8 mouse cellular contexts compared by ENCODE assay signal in the genomic region with DNA sequence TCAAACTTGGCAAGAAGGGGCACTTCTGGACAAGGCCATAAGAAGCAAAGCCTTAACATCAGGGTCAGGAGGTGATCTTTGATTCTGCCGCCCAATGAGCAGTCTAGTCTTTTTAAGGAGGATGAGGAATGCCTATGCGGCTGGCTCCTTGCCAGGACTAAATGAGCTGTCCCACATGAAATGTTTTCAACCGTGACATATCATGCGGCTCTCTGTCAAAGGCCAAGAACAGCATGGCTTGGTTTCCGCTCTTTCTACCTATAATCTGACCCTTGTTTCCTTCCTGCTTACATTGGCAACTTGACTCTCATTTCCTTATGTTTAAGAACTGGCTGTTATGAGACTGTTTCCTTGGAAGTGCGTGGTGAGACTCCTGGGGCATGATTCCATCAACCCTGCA. TPM values are rescaled to one million over a fixed set of nuclear protein-coding genes. Genes with fewer than 3 reads are reported as not detected.
DNase-seq lines count a peak whose midpoint lies in the region; ATAC-seq lines count a peak whose summit lies in the region.

No protein-coding gene starts in this region.

- DNase-seq in cerebellum, adult 18-20 months, result peak; percentile 42 to 55
- peak; percentile 46 for DNase-seq in urinary bladder, postnatal 14 days (ENCODE audit: low spot score)
- DNase-seq in urinary bladder, postnatal 36 days (ENCODE audit: low spot score in 2 of 2), result no peak
- DNase-seq in kidney, postnatal 10 days, result peak; percentile 84
- DNase-seq in layer of hippocampus, postnatal 25 days (ENCODE audit: extremely low spot score in 1 of 2, low spot score in 1 of 2), result no peak
- DNase-seq in urinary bladder, adult 2 months (ENCODE audit: low spot score), result no peak

- ATAC-seq in cerebellum, adult (ENCODE audit: insufficient number of reproducible peaks, low FRiP score, low TSS enrichment), result no peak
- ATAC-seq in megakaryocyte progenitor cell, adult 5-6 weeks (replicated peaks; ENCODE audit: poor library complexity), result no peak

RNA-seq across cellular contexts. Expression of gene Tef, which starts 3.4 kb away (rescaled TPM):
- 4.9 and 5.1 TPM in 2 replicates for total RNA-seq in megakaryocyte progenitor cell, adult 5-6 weeks (2015)
- total RNA-seq in megakaryocyte progenitor cell, adult 5-6 weeks (2017), result 10.4 and 11.0 TPM in 2 replicates
- total RNA-seq in layer of hippocampus, postnatal 25 days (2021), result 100 to 1,000 TPM; 237 to 266 TPM
- polyA plus RNA-seq in urinary bladder, adult 2 months (2012; rRNA removed), result 193 and 226 TPM in 2 replicates

RNA-seq across cellular contexts. Expression of gene Tob2, which starts 53.0 kb away (rescaled TPM):
- 33.9 and 36.3 TPM in 2 replicates for total RNA-seq in megakaryocyte progenitor cell, adult 5-6 weeks (2015)
- 19.8 and 21.2 TPM in 2 replicates for total RNA-seq in megakaryocyte progenitor cell, adult 5-6 weeks (2017)
- 10 to 100 TPM; 27.7 to 34.1 TPM for total RNA-seq in layer of hippocampus, postnatal 25 days (2021)
- 18.0 and 24.4 TPM in 2 replicates for polyA plus RNA-seq in urinary bladder, adult 2 months (2012; rRNA removed)

Comparison
In these comparisons a context has a peak if more than half of its experiments do, and no peak if none do; other contexts are left out.
1. DNase-seq: peak in cerebellum, adult 18-20 months (2 of 2), urinary bladder, postnatal 14 days (single experiment) and kidney, postnatal 10 days (single experiment); none in urinary bladder, postnatal 36 days (0 of 2), layer of hippocampus, postnatal 25 days (0 of 2) and urinary bladder, adult 2 months (single experiment).
2. RNA of gene Tef, which starts 3.4 kb away (total RNA-seq): 237 to 266 TPM in layer of hippocampus, postnatal 25 days; 4.9 to 11.0 TPM in megakaryocyte progenitor cell, adult 5-6 weeks; every median in the first group is over 10 times any median in the second.